Mouse (Mus musculus): ENCODE data around the gene Acsl3. TPM values are rescaled to one million over a fixed set of nuclear protein-coding genes. Genes with fewer than 3 reads are reported as not detected.
A peak's percentile ranks its signal among the peaks of the same experiment; 100 is the strongest.

Acsl3 gene
- total and polyA plus RNA-seq, 3 experiments = 2.6 to 6.6 (median 4.4) TPM

- WGBS = 92% methylated on average over 9 of the region's 9 CpGs
- no peak overlapping the region for H3K4me3 ChIP-seq
- no peak for TF ChIP-seq POLR2A (IDR thresholded peaks at IDR 0.05; ENCODE audit: insufficient read depth, low read depth, low read length)
- TF ChIP-seq EP300 (IDR thresholded peaks at IDR 0.05; ENCODE audit: insufficient read depth, low read depth, low read length) = no peak
- TF ChIP-seq CTCF (IDR thresholded peaks at IDR 0.05) = no peak
Measured at GRCm38 (mm10) chr1:78665954-78666499, 8.4 kb downstream of the Acsl3 start.

GRCm38 (mm10) chr1:78666585-78666984 is 9.0 kb downstream of the Acsl3 start:
- no peaks in the 10 kb centered on the region for H3K36me3 ChIP-seq (ENCODE audit: control insufficient read depth, insufficient read depth, low read length)
- H3K4me1 ChIP-seq (ENCODE audit: control insufficient read depth, insufficient read depth, low read length) = no peaks in the 10 kb centered on the region
- WGBS = 83% methylated on average over 1 of the region's 1 CpGs
- no peak overlapping the region for H3K27ac ChIP-seq
- no peaks in the 10 kb centered on the region for H3K79me2 ChIP-seq (replicated peaks; ENCODE audit: control insufficient read depth, insufficient read depth, low read length)
- TF ChIP-seq CTCF (IDR thresholded peaks at IDR 0.05) (no peak), POLR2A (IDR thresholded peaks at IDR 0.05; ENCODE audit: insufficient read depth, low read depth, low read length) (no peak), EP300 (IDR thresholded peaks at IDR 0.05; ENCODE audit: insufficient read depth, low read depth, low read length) (no peak)
- no peak for DNase-seq
- no peak overlapping the region for H3K9ac ChIP-seq (ENCODE audit: low read depth, low read length)
- no peaks in the 10 kb centered on the region for H3K27me3 ChIP-seq (ENCODE audit: control insufficient read depth, insufficient read depth, low read length)
- H3K4me3 ChIP-seq = no peak overlapping the region
- intact Hi-C loops (cut with DNase I) = no loop called here

More at GRCm38 (mm10) chr1:78665954-78666499, 8.4 kb downstream of the Acsl3 start:
- H3K9ac ChIP-seq (ENCODE audit: low read depth, low read length) = no peak overlapping the region
- H3K27me3 ChIP-seq (ENCODE audit: control insufficient read depth, insufficient read depth, low read length) = no peaks in the 10 kb centered on the region
- H3K79me2 ChIP-seq (replicated peaks; ENCODE audit: control insufficient read depth, insufficient read depth, low read length) = no peaks in the 10 kb centered on the region
- no peak overlapping the region for H3K27ac ChIP-seq
- intact Hi-C loops (cut with DNase I) = no loop called here
- no peaks in the 10 kb centered on the region for H3K36me3 ChIP-seq (ENCODE audit: control insufficient read depth, insufficient read depth, low read length)
- no peaks in the 10 kb centered on the region for H3K4me1 ChIP-seq (ENCODE audit: control insufficient read depth, insufficient read depth, low read length)
- no peak for DNase-seq

DNA sequence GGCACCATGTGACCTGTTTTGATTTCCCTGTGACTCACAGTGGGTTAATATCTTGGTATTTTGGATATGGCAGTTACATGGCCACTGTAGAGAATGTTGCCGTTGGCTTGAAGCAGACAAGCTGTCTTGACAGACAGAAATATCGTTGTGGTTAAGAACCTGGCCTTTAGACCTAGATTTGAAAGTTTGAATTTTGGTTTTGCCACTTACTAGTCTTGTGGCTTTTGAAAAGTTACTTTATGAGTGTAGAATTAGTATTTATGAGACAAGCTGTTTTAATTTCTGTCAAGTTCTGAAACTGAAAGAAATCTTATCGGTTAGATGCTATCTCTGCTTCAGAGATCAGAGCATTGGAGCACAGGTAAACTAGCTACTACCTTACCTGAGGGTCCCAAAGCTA is 24.7 kb downstream of the Acsl3 start:
- no peaks in the 10 kb centered on the region for H3K79me2 ChIP-seq (replicated peaks; ENCODE audit: control insufficient read depth, insufficient read depth, low read length)
- no peaks in the 10 kb centered on the region for H3K27me3 ChIP-seq (ENCODE audit: control insufficient read depth, insufficient read depth, low read length)
- 67% methylated on average over 3 of the region's 3 CpGs for WGBS
- no peak for TF ChIP-seq POLR2A (IDR thresholded peaks at IDR 0.05; ENCODE audit: insufficient read depth, low read depth, low read length)
- TF ChIP-seq EP300 (IDR thresholded peaks at IDR 0.05; ENCODE audit: insufficient read depth, low read depth, low read length) = no peak
- TF ChIP-seq CTCF (IDR thresholded peaks at IDR 0.05) = no peak
- no peak overlapping the region for H3K4me3 ChIP-seq
- DNase-seq = no peak
- intact Hi-C loops (cut with DNase I) = no loop called here
- no peaks in the 10 kb centered on the region for H3K36me3 ChIP-seq (ENCODE audit: control insufficient read depth, insufficient read depth, low read length)
- H3K9ac ChIP-seq (ENCODE audit: low read depth, low read length) = no peak overlapping the region
- no peak overlapping the region for H3K27ac ChIP-seq
- no peaks in the 10 kb centered on the region for H3K4me1 ChIP-seq (ENCODE audit: control insufficient read depth, insufficient read depth, low read length)

GRCm38 (mm10) chr1:78684128-78684527 is 26.5 kb downstream of the Acsl3 start:
- Histone ChIP-seq H3K27ac (no peak overlapping the region), H3K9ac (ENCODE audit: low read depth, low read length) (no peak overlapping the region), H3K27me3 (ENCODE audit: control insufficient read depth, insufficient read depth, low read length) (no peaks in the 10 kb centered on the region), H3K4me3 (no peak overlapping the region), H3K36me3 (ENCODE audit: control insufficient read depth, insufficient read depth, low read length) (no peaks in the 10 kb centered on the region), H3K79me2 (replicated peaks; ENCODE audit: control insufficient read depth, insufficient read depth, low read length) (no peaks in the 10 kb centered on the region), H3K4me1 (ENCODE audit: control insufficient read depth, insufficient read depth, low read length) (no peaks in the 10 kb centered on the region)
- intact Hi-C loops (cut with DNase I) = no loop called here
- no peak for TF ChIP-seq POLR2A (IDR thresholded peaks at IDR 0.05; ENCODE audit: insufficient read depth, low read depth, low read length)
- no peak for TF ChIP-seq CTCF (IDR thresholded peaks at IDR 0.05)
- TF ChIP-seq EP300 (IDR thresholded peaks at IDR 0.05; ENCODE audit: insufficient read depth, low read depth, low read length) = no peak
- DNase-seq = no peak
- WGBS = 82% methylated on average over 8 of the region's 8 CpGs

- Histone ChIP-seq H3K79me2 (replicated peaks; ENCODE audit: control insufficient read depth, insufficient read depth, low read length) (no peaks in the 10 kb centered on the region), H3K27ac (no peak overlapping the region), H3K36me3 (ENCODE audit: control insufficient read depth, insufficient read depth, low read length) (no peaks in the 10 kb centered on the region), H3K9ac (ENCODE audit: low read depth, low read length) (no peak overlapping the region), H3K27me3 (ENCODE audit: control insufficient read depth, insufficient read depth, low read length) (no peaks in the 10 kb centered on the region), H3K4me1 (ENCODE audit: control insufficient read depth, insufficient read depth, low read length) (no peaks in the 10 kb centered on the region), H3K4me3 (no peak overlapping the region)
- DNase-seq = no peak
- intact Hi-C loops (cut with DNase I) = loop anchor here (1.0 kb wide), 1 partner anchor 151 kb away; no protein-coding TSS in a partner anchor
- TF ChIP-seq POLR2A (IDR thresholded peaks at IDR 0.05; ENCODE audit: insufficient read depth, low read depth, low read length) (no peak), EP300 (IDR thresholded peaks at IDR 0.05; ENCODE audit: insufficient read depth, low read depth, low read length) (no peak), CTCF (IDR thresholded peaks at IDR 0.05) (peak; percentile 71)
Measured at GRCm38 (mm10) chr1:78686872-78687271, 29.2 kb downstream of the Acsl3 start.

GRCm38 (mm10) chr1:78688149-78688548 is 30.5 kb downstream of the Acsl3 start:
- H3K27ac ChIP-seq = no peak overlapping the region
- no peaks in the 10 kb centered on the region for H3K27me3 ChIP-seq (ENCODE audit: control insufficient read depth, insufficient read depth, low read length)
- H3K9ac ChIP-seq (ENCODE audit: low read depth, low read length) = no peak overlapping the region
- DNase-seq = no peak
- peak; percentile 47 for TF ChIP-seq CTCF (IDR thresholded peaks at IDR 0.05)
- no peak for TF ChIP-seq EP300 (IDR thresholded peaks at IDR 0.05; ENCODE audit: insufficient read depth, low read depth, low read length)
- no peaks in the 10 kb centered on the region for H3K79me2 ChIP-seq (replicated peaks; ENCODE audit: control insufficient read depth, insufficient read depth, low read length)
- H3K4me3 ChIP-seq = no peak overlapping the region
- H3K36me3 ChIP-seq (ENCODE audit: control insufficient read depth, insufficient read depth, low read length) = no peaks in the 10 kb centered on the region
- 88% methylated on average over 7 of the region's 7 CpGs for WGBS
- intact Hi-C loops (cut with DNase I) = no loop called here
- H3K4me1 ChIP-seq (ENCODE audit: control insufficient read depth, insufficient read depth, low read length) = no peaks in the 10 kb centered on the region
